Mouse (Mus musculus) kidney, adult 18-20 months (tissue): ENCODE data around the gene Map2k4.

Experiments
- DNase-seq: peaks from one replicate; pipeline ENCODE4 v3.0.0; 2021

The Map2k4 gene

GRCm38 (mm10) chr11:65773535-65773934, 14.6 kb downstream of the Map2k4 start:
- no peak for DNase-seq

DNA sequence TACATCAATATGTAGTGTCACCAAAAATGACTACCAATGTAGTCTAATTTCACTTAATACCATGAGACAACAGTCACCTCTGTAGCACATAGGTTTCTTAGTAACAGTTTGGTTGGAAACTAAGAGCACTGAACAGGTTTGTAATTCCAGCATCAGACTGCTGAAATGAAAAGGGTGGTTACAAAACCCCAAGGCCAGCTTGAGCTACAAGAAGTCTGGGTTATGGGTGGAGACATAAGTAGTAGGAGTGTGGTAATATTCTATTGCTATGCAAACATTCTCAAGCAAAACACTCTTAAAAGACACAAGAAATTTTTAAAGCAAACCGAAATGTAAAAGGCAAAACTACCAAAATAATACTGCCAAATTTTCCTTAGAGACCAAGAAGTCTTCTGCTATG, 16.6 kb downstream of the Map2k4 start:
- no peak for DNase-seq

DNA sequence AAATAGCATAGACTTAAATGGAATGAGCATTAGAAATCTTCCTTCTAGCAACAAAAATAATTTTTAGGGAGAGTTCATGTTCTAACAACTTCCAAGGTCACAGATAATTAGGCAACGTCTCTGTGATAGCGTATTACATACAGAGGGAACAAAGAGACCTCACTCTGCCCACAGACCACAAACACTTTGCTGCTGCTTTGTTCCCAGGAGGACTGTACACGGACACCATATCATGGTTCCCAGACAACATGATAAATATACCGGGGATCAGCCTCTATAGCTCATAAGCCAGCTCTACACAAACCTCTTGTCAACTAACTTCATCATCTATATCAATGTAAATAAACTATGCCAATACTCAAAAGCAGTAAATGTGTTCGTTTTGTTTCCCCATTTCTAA, 18.1 kb downstream of the Map2k4 start:
- no peak for DNase-seq

GRCm38 (mm10) chr11:65768445-65768844, 19.7 kb downstream of the Map2k4 start:
- no peak for DNase-seq

DNA sequence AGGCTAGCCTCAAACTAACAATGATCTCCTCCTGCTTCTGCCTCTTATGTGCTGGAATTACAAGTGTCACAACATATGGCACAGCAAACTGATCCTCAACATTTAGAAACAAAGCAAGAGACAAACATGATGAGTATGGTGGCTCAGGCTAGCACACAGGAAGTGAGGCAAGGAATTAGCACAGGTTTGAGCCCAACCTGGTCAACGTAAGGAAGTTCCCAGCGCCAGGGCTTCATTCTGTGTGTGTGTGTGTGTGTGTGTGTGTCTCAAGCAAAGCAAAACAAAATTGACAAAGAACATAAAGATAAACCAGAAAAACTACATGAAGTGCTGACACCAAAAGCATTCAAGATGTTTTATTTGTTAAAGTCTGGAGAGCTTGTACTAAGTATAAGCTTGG, 27.2 kb downstream of the Map2k4 start:
- no peak for DNase-seq

- DNase-seq: no peak
Observed at GRCm38 (mm10) chr11:65759350-65759749, 28.7 kb downstream of the Map2k4 start.

DNA sequence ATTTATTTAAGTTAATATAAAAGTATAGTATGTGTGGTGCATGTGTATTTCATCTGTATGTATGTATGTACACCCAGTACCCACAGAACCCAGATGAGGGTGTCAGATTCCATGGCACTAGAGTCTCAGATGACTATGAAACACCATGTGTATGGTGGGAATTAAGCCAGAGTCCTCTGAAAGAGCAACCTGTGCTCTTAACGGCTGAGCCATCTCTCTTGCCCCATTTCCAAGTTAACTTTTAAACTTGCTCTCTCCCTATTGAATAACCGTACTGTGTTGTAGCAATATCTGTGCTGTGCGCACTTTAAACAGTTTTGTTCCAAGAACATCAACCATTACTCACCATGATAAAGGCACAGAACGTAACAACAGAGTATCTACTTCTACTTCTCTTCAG, 33.9 kb downstream of the Map2k4 start:
- DNase-seq: no peak

GRCm38 (mm10) chr11:65753593-65753992, 34.5 kb downstream of the Map2k4 start:
- no peak for DNase-seq

DNA sequence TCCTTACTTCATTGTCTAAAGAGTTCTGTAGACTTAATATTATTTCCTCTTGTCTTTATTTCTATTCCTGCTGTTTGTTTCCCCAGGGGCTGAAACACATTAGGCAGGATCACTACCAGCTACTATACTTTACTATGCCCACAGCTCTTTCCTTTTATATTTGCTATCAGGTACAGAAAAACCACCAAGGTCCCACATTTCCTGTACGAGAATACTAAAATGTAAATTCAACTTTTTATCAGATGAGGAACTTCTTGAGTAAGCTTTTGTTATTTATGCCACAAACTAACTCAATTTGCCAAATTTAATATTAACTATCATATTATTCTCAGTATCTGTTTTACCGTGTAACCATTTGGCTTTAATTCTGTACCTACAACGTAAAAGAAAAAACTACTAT, 37.6 kb downstream of the Map2k4 start:
- DNase-seq: no peak

DNA sequence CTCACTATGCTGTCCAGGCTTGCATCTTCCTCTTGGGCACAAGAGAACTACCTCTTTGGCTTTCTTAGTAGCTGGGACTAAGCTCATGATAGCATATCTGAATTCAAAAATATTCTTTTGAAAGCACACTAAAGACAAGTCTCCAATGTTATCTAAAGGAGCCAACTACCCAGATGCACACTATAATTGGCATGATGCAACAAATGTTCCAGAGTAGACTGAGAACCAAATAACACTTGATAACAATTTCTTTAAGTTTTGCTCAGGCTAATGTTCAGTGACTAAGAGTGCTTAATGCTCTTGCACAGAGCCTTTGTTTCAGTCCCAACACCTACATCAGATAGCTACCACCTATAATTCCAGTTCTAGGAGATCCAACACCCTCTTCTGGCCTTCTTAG, 40.7 kb downstream of the Map2k4 start:
- no peak for DNase-seq

DNA sequence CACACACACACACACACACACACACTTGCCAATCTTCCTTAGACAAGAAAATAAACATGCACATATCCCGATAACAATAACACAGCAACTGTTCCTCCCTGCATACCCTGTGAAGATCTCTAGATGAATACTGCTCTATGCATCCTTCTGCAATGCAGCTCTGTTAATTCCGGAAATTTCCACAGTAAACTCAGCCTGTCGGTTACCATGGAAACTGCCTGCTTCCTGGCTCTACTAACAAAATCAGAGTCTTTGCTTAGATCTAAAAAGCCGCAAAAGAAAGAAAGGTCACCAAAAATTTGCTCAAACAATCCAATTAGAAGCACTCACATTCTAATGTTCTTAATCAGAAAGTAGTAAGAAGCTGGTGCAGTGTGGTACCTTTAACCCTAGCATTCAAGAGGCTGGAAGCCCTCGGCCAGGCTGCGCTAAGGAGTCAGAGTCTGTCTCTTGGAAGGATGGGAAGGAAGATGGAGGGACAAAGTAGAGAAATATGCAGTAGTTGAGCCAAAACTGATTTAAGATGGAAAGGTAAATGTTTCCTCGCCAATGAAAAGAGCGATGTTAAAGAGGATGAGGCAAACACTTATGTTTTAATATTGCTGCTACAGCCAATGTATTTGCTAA, 42.3 kb downstream of the Map2k4 start:
- DNase-seq: no peak

GRCm38 (mm10) chr11:65743866-65744265, 44.2 kb downstream of the Map2k4 start:
- DNase-seq: no peak

DNA sequence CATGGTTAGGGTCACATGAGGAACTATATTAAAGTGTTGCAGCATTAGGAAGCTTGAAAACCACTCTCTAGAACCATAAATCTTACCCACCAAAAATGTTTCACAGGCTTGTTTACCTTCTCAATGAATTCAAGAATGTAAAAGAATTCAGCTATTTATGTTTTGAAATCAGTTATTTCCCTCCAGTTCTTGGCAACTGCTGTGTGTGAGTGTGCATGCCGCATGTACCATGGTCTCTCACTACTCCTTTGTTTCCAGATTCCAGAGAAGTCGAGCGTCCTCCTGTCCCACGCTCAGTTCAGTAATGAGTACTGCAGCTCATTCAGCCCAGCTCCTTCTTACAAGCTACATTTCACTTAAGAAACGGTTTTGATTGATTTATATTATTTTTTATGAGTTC, 47.3 kb downstream of the Map2k4 start:
- no peak for DNase-seq

- no peak for DNase-seq
Observed at GRCm38 (mm10) chr11:65740390-65740789, 47.7 kb downstream of the Map2k4 start.

DNA sequence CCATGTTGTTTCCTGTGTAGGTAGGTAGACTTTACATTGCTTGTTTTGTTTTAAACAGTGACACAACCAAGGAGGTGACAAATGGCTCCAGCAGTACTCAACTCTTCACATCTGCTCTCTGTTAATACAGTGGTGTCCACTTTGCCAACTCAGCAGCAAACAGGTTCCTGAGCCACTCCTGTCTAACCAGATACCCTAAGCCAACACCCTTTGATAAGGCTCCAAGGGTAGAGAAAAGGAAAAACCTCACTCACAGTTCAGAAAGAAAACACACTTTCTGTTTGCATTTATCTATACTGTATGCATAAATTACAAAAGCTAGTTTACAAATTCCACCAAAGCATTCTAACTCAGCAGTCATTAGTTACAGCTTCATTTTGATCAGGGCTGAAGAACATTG, 48.2 kb downstream of the Map2k4 start:
- DNase-seq: no peak

- peak; percentile 27 for DNase-seq
Observed at GRCm38 (mm10) chr11:65734656-65735055, 53.4 kb downstream of the Map2k4 start.

GRCm38 (mm10) chr11:65729623-65730217, 58.4 kb downstream of the Map2k4 start:
- DNase-seq: no peak

GRCm38 (mm10) chr11:65728906-65729305, 59.2 kb downstream of the Map2k4 start:
- no peak for DNase-seq

DNA sequence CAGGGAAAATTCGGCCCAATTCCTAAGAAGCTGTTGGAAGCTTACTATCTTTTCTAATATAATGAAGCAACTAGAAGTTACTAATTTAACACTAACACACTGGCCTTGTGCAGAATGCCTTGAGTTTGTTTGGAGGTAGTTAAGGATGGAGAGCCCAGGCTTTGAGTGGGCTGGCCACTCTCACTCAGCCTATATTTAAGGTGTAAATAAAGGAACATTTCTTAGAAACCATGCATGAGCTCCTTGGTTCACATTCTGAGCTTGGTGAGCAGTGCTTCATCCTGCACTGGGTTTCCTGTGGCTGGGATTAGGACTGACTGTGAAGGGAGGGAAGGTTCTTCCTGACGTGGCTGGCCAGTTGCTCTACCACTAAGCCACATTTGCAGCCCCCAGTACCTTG, 64.4 kb downstream of the Map2k4 start:
- DNase-seq: no peak

DNA sequence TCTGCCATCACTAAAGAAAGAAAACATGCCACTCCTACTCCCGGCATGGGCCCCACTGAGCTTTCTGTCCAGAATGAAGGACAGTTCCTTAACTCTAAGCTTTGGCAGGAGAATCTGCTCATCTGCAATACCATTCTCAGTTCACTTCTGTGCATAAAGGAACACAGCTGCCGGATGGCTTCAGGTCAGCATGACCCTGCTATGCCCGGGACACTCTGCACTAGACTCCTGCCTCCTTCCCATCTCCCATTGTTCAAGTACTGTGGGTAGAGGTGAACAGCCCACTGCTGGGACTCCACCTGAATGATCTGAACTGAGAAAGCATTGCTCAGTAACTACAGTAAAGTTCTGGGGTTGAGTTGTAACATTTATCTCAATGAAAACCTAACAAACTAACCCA, 66.5 kb downstream of the Map2k4 start:
- no peak for DNase-seq

DNA sequence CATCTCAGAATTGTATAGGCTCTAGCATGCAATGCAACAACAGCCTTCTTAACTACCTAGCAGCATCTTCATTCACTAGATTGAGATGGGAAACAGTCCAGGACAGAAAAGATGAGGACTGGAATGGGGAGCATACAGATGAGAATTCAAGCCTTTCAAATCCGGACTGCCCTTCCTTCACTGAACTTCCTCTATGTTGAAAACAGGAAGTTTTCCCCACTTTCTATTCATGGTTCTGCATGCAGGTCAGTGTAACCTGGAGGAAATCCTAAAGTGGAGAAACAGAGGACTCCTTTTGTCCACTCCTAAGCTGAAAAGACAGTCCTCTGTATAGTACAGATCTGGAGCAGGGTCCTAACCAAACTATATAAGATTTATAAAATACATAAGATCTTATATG, 68.1 kb downstream of the Map2k4 start:
- no peak for DNase-seq

- no peak for DNase-seq
Observed at GRCm38 (mm10) chr11:65713830-65714229, 74.3 kb downstream of the Map2k4 start.

DNA sequence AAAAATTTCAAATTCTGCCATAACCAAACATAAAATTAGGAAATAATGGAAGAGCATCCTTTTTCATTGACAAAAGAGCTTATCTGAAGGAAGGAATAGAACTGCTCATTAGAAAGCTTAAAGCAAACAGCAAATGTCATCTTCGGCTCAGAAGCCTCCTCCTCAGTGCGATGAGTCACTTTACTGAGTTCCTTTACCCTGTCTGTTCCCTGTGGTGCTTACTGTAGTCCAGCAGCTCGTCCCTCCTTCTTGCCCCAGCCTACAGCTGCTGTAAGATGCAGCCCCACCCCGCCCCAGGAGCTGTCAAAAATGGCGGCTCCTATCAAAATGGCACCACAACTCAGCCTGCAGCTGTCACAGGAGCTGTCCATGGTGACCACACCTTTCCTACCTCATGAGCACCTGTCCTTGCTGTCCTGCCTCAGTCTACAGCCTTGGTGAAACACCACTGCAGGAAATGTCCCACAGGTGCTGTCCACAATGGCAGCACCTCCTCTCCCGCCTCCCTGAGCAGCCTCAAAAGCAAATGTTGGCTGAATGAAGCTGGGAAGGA, 75.3 kb downstream of the Map2k4 start:
- DNase-seq: no peak

GRCm38 (mm10) chr11:65706784-65707183, 81.3 kb downstream of the Map2k4 start:
- no peak for DNase-seq

DNA sequence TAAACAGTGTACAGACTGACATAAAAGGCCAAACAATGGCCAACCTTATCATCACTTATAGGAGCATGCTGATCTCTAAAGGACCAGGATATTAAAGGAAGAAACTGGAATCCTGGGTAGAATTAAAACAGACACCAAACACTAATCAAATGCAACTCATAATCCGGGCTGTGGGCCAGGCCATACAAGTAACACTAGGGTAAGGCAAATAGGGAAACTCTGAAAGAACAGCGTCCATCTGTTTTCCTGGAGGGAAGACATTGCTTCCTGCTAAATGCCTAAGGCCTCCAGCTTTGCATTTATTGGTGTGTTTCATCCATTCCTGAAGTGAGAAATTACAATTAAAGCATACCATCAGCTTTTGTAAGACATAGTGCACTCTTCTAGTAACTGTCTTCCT, 81.9 kb downstream of the Map2k4 start:
- DNase-seq: no peak
